Mouse (Mus musculus): ENCODE measurements around the gene Pfn1. TPM values are rescaled to one million over a fixed set of nuclear protein-coding genes. Genes with fewer than 3 reads are reported as not detected.

Pfn1 gene
- polyA plus RNA-seq, 1 experiment from 2014 or later, result 1,099 TPM

DNA sequence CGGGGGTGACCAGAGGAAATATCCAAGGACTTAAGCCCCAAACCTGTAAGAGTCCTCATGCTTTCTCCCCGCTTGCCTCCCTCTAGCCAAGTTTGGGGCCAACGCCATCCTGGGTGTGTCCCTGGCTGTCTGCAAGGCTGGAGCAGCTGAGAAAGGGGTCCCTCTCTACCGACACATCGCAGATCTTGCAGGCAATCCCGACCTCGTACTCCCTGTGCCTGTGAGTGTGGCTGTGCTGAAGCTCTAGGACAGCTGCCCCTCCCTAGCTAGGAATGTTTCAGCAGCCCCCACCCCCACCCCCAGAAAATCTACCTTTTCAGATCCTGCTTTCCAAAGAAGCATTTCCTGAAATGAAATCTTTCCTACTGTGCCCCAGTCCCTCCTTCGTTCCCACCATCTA lies 4.5 kb upstream of the Pfn1 start:
- no peaks in the 10 kb centered on the region for H3K9me3 ChIP-seq
- no peak overlapping the region for H3K4me2 ChIP-seq (replicated peaks)
- ATAC-seq (ENCODE audit: low FRiP score, low read depth), result no peak
- peaks cover 34% of the 10 kb centered on the region for H3K36me3 ChIP-seq
- H3K4me1 ChIP-seq, result peaks cover 23% of the 10 kb centered on the region
- peaks cover 8% of the 10 kb centered on the region; the same call in 1 of the 2 replicates for H3K27me3 ChIP-seq
- no peak overlapping the region for H3K27ac ChIP-seq (replicated peaks)
- no peak overlapping the region for H3K9ac ChIP-seq (replicated peaks)
- H3K4me3 ChIP-seq, result no peak overlapping the region
- WGBS, result 78% methylated on average over 8 of the region's 8 CpGs

DNA sequence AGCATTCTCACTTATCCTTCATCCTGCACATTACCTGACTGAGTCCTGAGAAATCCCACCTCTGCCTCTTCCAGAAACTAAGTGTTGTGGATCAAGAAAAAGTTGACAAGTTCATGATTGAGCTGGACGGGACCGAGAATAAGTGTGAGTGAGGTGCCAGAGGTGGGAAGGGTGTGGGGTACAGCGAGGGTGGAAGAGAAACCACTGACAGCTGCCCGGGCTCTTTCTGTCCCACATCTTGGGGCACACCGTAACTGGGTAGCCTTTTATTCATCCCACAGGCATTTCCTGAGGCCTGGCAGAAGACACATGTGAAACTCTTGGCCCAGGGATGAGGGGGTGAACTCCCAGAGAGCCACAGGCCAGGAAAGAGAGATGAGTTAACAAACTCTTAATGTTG lies 4.1 kb upstream of the Pfn1 start:
- no peaks in the 10 kb centered on the region for H3K9me3 ChIP-seq
- peaks cover 30% of the 10 kb centered on the region for H3K36me3 ChIP-seq
- 95% methylated on average over 5 of the region's 5 CpGs for WGBS
- no peak overlapping the region for H3K27ac ChIP-seq (replicated peaks)
- H3K4me3 ChIP-seq, result no peak overlapping the region
- H3K4me1 ChIP-seq, result peaks cover 23% of the 10 kb centered on the region
- peaks cover 8% of the 10 kb centered on the region; the same call in 1 of the 2 replicates for H3K27me3 ChIP-seq
- H3K9ac ChIP-seq (replicated peaks), result no peak overlapping the region
- H3K4me2 ChIP-seq (replicated peaks), result no peak overlapping the region
- no peak for ATAC-seq (ENCODE audit: low FRiP score, low read depth)

DNA sequence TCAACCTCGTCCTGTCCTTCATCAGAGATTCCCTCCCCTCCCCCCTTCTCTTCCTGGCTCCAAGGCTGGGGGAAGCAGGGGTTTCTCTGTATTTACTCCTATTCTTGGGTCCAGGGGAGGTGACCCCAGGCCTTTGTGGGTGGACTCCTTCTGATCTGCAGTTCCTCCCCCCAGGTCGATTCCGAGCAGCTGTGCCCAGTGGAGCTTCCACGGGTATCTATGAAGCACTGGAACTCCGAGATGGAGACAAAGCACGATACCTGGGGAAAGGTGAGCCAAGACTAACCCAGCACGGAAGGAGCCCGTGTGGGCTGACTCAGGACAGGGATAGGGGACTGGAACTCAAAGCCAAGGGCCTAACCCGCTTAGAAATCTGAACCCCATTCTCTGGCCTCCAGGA lies 3.5 kb upstream of the Pfn1 start:
- Histone ChIP-seq H3K4me1 (peaks cover 26% of the 10 kb centered on the region), H3K4me3 (no peak overlapping the region), H3K4me2 (replicated peaks) (no peak overlapping the region), H3K27me3 (peaks cover 8% of the 10 kb centered on the region; the same call in 1 of the 2 replicates), H3K9me3 (no peaks in the 10 kb centered on the region), H3K27ac (replicated peaks) (no peak overlapping the region), H3K9ac (replicated peaks) (no peak overlapping the region), H3K36me3 (peaks cover 25% of the 10 kb centered on the region)
- WGBS, result 65% methylated on average over 9 of the region's 9 CpGs
- ATAC-seq (ENCODE audit: low FRiP score, low read depth), result no peak

DNA sequence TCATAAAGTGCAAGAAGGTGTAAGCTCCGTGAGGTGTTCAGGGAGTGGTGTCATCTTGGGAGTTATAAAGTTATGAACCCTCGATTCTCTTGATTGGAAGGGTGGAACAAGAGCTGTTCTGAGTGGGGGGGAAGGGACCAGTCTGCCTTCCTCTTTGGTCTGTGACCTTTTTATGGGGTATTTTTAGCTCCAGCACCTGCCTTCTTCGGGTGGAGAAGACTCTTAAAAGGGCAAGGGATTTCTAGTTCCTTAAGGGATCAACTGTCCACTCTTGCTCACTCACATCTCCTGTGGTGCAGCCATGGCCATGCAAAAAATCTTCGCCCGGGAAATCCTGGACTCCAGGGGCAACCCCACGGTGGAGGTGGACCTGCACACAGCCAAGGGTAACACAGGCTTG lies 3.1 kb upstream of the Pfn1 start:
- ATAC-seq (ENCODE audit: low FRiP score, low read depth), result no peak
- peaks cover 23% of the 10 kb centered on the region for H3K36me3 ChIP-seq
- no peak overlapping the region for H3K9ac ChIP-seq (replicated peaks)
- H3K4me2 ChIP-seq (replicated peaks), result no peak overlapping the region
- no peak overlapping the region for H3K27ac ChIP-seq (replicated peaks)
- H3K4me1 ChIP-seq, result peaks cover 30% of the 10 kb centered on the region
- H3K4me3 ChIP-seq, result no peak overlapping the region
- no peaks in the 10 kb centered on the region for H3K9me3 ChIP-seq
- 59% methylated on average over 6 of the region's 6 CpGs for WGBS
- H3K27me3 ChIP-seq, result peaks cover 8% of the 10 kb centered on the region; the same call in 1 of the 2 replicates

DNA sequence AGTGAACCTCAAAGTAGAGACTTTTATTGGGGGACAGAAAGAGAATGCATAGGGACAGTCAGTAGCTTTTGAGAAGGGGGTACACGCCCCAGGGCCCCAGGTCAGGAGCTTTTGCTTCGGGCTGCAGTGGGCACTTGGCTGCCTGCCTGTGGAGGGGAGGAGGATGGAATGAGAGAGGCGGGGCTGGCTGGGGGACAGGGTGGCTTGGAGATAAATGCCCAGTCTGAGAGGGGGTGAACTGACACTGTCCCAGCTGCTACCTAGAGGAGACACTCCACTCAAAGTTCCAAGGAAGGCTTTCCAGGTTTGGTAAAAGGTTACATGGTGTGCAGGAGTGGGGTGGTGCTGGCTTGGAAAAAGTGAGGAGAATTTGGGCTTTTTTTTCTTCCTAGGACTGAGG lies 2.5 kb upstream of the Pfn1 start, which contains the start of gene Eno3:
Eno3 (plus strand) TSS at position 239 of the 400 bp plus-strand sequence.
- Histone ChIP-seq H3K4me1 (peaks cover 36% of the 10 kb centered on the region), H3K27me3 (peaks cover 8% of the 10 kb centered on the region; the same call in 1 of the 2 replicates), H3K9me3 (no peaks in the 10 kb centered on the region), H3K27ac (replicated peaks) (peak within 1 kb of the TSS; percentile 97), H3K4me3 (peak within 1 kb of the TSS; percentile 99), H3K4me2 (replicated peaks) (peak within 1 kb of the TSS; percentile 94), H3K36me3 (peaks cover 23% of the 10 kb centered on the region), H3K9ac (replicated peaks) (peak within 1 kb of the TSS; percentile 98)
- WGBS, result 13% methylated on average over 3 of the region's 3 CpGs
- ATAC-seq (ENCODE audit: low FRiP score, low read depth), result no peak

DNA sequence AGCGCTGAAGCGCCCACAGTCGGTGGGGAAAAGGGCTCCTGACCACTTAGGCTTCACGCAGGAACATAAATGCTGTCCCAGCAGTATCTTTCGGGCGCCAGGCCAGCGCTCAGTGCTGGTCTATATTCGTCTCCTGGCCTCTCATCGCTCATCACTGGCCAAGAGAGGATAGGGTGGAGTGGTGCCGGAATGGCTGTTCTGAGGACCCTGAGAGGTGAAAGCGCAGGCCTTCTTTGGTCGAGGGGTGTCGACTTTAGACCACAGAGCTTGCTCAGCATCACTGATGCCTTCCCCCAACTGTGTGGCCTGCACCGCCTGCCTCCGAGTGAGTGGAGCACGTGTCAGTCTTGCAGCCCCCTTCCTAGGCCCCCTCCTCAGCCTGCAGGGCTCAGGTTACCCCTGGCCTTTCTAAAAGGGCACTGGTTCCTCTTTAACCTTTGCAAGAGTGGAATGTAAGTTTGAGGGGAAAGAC lies 2.0 kb upstream of the Pfn1 start:
- H3K4me1 ChIP-seq, result peaks cover 38% of the 10 kb centered on the region
- peak overlapping the region; percentile 97; the same call in 1 of the 2 replicates for H3K27ac ChIP-seq (replicated peaks)
- no peaks in the 10 kb centered on the region for H3K9me3 ChIP-seq
- H3K36me3 ChIP-seq, result peaks cover 25% of the 10 kb centered on the region
- H3K4me2 ChIP-seq (replicated peaks), result peak overlapping the region; percentile 94
- no peak for ATAC-seq (ENCODE audit: low FRiP score, low read depth)
- peaks cover 8% of the 10 kb centered on the region; the same call in 1 of the 2 replicates for H3K27me3 ChIP-seq
- 4% methylated on average over 16 of the region's 16 CpGs for WGBS
- H3K4me3 ChIP-seq, result peak overlapping the region; percentile 99
- H3K9ac ChIP-seq (replicated peaks), result peak overlapping the region; percentile 98

DNA sequence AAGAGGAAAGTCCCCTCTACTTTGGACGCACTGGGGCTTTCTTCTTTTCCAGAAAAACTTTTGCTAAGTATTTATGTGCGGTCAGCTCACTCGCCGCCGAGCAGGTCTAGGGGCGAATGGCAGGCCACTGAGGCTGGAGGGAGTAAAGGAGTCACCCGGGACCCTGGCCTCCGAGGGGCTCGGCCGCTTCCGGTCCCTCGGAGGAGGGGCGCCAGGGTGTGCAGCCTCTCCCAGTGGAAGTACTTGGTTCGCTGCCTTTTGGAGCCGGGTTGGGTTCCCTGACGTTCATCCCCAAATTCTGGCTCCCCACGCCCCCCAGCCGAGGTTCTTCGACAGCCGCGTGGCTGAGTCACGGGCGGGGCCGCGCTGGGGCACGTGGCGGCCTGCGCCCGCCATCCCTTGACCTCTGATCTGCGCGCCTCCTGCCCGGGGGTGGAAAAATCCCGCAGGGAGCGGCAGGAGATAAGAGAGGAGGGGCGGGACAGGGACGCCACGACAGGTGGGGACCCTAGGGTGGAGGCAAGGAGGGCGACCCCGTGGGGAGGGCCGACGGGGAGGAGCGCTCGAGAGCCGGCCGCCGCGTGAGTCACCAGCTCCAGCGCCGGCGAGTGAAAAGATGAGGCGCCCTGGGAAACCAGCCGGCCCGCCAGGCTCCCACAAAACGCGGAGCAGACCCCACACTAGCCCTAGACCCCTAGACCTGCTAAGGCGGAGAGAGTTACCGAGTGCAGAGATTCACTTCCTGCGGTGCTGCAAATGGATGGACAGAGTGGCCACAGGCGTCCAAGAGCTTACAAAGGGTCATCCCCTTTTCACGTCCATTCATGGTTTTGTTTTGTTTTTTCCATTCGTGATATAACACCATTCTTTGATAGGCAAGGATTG lies 1.4 kb upstream of the Pfn1 start:
- ATAC-seq (ENCODE audit: low FRiP score, low read depth), result no peak; the same call in 1 of the 2 replicates
- peaks cover 8% of the 10 kb centered on the region; the same call in 1 of the 2 replicates for H3K27me3 ChIP-seq
- H3K9me3 ChIP-seq, result no peaks in the 10 kb centered on the region
- peak overlapping the region; percentile 99 for H3K4me3 ChIP-seq
- peak overlapping the region; percentile 97 for H3K27ac ChIP-seq (replicated peaks)
- H3K9ac ChIP-seq (replicated peaks), result peak overlapping the region; percentile 98
- WGBS, result under 1% methylated on average over 61 of the region's 61 CpGs
- peaks cover 26% of the 10 kb centered on the region for H3K36me3 ChIP-seq
- peak overlapping the region; percentile 94 for H3K4me2 ChIP-seq (replicated peaks)
- H3K4me1 ChIP-seq, result peaks cover 41% of the 10 kb centered on the region

DNA sequence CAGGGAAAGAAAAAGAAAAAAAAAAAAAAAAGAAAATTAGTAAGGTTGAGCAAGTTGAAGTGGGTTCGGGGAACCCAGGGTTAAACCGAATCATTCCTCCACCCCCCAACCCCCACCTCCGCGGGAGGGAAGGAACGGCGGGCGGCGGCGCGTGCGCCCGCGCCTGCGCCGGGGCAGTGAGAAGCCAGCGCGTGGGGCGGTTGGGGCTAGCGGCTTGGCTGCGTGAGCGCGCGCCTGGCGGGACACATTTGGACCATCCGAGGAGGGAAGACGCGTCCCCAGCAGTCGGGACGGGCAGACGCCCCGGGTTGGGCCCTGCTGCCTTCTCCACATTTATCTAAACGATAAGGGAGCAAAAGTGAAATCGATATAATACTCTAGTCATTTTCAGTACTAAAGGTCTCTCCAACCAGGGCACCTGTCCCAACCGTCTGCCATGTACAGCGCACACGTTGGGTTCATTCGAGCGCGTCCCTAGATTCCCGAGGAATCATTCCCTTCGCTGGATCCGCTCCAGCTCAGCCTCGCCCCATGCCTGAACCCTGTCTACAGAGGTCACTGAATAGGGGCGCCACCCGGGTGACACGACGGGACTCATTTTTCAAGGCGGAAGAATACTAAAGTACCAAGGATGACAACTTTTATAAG lies 603 bp upstream of the Pfn1 start:
- Histone ChIP-seq H3K4me1 (peaks cover 42% of the 10 kb centered on the region), H3K36me3 (peaks cover 28% of the 10 kb centered on the region), H3K4me2 (replicated peaks) (peak overlapping the region; percentile 94), H3K27me3 (peaks cover 8% of the 10 kb centered on the region; the same call in 1 of the 2 replicates), H3K4me3 (peak overlapping the region; percentile 99), H3K27ac (replicated peaks) (peak overlapping the region; percentile 97), H3K9me3 (no peaks in the 10 kb centered on the region), H3K9ac (replicated peaks) (peak overlapping the region; percentile 98)
- ATAC-seq (ENCODE audit: low FRiP score, low read depth), result peak; percentile 47; the same call in 1 of the 2 replicates
- WGBS, result 1% methylated on average over 46 of the region's 48 CpGs

DNA sequence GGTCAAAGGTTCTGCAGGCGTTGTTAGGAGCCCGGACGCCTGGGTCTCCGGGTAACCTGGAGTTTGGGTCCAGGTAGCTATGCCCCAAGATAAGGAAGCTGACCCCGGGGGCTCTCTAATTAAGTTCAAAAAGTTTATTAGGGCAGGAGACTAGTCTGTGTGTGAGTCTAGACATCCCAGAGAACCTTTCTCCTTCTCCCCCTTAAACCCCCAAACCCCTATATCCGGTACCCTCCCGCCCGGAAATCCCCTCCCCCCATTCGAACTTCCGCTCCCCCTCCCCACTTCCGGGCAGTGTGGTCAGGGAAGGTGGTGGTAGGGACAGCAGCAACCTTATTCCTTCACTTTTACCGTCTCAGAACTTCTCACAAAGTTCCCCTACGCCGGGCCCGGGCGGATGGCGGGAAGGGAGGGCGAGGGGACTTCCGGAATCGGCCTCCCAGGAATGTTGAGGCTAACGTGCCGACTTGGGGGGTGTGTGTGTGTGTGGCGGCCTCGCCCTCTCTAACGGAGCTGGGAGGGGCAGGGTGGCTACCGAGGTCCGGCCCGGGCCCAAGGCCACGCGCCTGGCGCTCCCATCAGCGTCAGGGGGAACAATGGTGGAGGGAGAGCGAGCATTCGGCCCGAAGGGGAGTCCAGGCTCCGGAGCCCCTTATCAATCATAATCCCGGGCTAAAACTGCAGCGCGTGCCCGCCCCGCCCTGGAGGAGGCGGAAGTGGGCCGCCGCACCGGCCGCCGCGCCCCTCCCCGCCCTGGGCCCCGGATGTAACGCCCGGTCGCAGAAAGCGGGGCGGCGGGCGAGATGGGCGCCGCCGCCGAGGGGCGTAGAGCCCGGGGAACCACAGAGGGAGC lies 873 bp downstream of the Pfn1 start:
- Histone ChIP-seq H3K27me3 (peaks cover 8% of the 10 kb centered on the region; the same call in 1 of the 2 replicates), H3K36me3 (peaks cover 43% of the 10 kb centered on the region), H3K4me3 (peak overlapping the region; percentile 99), H3K9me3 (no peaks in the 10 kb centered on the region), H3K4me1 (peaks cover 50% of the 10 kb centered on the region), H3K4me2 (replicated peaks) (peak overlapping the region; percentile 94), H3K27ac (replicated peaks) (peak overlapping the region; percentile 97), H3K9ac (replicated peaks) (peak overlapping the region; percentile 98)
- ATAC-seq (ENCODE audit: low FRiP score, low read depth), result peak; percentile 55
- under 1% methylated on average over 55 of the region's 63 CpGs for WGBS

DNA sequence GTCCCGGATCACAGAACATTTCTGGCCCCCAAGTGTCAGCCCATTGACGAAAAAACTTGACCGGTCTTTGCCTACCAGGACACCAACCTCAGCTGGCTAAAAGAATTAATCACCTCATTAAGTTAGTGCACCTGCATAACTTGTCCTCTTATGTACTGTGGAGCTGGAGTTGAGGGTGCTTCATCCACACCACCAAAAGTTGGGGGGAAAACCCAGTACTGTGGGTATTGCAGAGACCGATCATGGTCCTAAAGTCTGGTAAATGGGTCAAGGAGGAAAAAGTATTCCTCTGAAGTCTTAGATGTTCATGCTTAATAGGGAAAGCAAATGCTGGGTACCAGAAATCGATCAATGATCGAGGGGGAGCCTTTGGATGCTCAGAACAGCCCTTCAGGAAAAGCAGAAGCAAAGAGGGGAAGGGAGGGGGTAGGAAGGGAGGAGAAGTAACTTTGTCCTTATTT lies 1.5 kb downstream of the Pfn1 start:
- peaks cover 8% of the 10 kb centered on the region; the same call in 1 of the 2 replicates for H3K27me3 ChIP-seq
- H3K27ac ChIP-seq (replicated peaks), result peak overlapping the region; percentile 97
- ATAC-seq (ENCODE audit: low FRiP score, low read depth), result no peak
- peak overlapping the region; percentile 94 for H3K4me2 ChIP-seq (replicated peaks)
- peak overlapping the region; percentile 99 for H3K4me3 ChIP-seq
- H3K4me1 ChIP-seq, result peaks cover 57% of the 10 kb centered on the region
- H3K9me3 ChIP-seq, result no peaks in the 10 kb centered on the region
- peaks cover 43% of the 10 kb centered on the region for H3K36me3 ChIP-seq
- 63% methylated on average over 6 of the region's 6 CpGs for WGBS
- peak overlapping the region; percentile 98 for H3K9ac ChIP-seq (replicated peaks)

Data from midbrain, embryonic 12.5 days (tissue).